Mouse (Mus musculus): ENCODE data around the gene Gsk3a.

The Gsk3a gene

DNA sequence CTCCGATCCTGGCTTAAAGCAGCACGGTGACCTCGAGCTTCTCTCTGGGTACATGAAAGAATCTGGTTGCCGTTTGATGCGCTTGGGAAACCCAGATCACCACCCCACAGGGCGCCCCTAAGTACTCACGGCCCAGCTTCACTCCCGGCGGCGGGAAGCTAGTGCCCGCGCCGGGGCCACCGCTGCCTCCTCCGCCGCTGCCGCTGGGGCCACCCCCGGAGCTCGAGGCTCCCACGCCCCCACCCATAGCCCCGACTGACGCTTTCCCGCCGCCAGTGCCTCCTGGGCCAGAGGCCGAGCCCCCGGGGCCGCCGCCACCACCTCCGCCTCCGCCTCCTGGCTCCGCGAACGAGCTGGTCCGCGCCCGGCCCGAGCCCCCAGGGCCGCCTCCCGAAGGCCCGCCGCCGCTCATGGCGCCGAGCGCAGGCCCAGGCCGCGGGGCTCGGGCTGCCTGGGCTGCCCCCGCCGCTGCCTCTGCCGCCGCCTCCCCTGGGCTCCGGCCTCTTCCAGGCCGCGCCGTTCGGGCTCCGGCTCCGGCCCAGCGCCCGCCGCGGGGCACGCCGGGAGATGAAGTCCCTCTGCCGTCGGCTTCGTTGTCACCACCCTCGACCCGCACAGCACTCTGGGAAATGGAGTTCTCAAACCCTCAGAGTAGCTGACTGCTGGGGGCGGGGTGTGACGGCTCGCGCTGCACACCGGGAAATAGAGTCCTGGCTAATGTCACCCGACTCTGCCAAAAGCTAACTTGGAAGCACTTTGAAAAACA lies at the start of gene Gsk3a:
Gene Gsk3a (minus strand): TSS at position 603 of the 766 bp plus-strand sequence.
- peak; percentile 98 for DNase-seq

DNA sequence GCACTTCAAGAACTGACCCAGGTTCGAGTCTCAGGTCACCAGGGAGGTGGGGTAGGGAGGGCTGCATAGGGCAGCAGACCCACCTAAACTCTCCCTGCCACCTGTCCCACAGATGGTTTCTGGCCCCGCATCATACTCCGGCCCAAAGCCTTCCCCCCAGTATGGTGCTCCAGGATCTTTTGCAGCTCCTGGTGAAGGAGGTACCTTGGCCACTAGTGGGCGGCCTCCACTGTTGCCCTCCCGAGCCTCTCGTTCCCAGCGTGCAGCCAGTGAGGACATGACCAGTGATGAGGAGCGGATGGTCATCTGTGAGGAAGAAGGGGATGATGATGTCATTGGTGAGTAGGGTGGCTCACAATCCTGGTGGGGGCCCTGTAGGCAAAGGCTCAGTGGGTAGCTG lies 49.3 kb upstream of the Gsk3a start:
- DNase-seq: peak; percentile 37

DNA sequence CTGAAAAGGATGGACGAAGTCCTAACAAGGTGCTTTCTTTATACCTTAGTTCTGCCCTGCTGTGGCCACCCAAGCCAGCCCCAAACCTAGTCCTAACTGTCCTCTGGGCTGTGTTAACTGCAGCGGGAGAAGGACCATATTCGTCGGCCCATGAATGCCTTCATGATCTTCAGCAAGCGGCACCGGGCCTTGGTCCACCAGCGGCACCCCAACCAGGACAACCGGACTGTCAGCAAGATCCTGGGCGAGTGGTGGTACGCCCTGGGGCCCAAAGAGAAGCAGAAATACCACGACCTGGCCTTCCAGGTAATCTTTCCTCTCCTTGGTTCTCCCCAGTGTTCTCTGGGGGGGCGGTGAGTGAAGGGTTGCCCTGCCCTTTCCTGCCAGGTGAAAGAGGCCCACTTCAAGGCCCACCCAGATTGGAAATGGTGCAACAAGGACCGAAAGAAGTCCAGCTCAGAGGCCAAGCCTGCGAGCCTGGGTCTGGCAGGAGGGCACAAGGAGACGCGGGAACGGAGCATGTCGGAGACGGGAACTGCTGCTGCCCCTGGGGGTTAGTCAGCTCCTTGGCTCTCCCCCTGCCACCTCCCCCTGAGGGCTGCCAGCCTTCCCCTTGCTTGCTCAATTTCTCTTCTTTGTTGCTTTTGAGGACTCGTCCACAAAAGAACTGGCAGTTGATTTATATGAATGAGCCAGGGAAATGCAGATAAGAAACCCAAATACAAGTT lies 48.0 kb upstream of the Gsk3a start:
- DNase-seq: peak; percentile 33

DNA sequence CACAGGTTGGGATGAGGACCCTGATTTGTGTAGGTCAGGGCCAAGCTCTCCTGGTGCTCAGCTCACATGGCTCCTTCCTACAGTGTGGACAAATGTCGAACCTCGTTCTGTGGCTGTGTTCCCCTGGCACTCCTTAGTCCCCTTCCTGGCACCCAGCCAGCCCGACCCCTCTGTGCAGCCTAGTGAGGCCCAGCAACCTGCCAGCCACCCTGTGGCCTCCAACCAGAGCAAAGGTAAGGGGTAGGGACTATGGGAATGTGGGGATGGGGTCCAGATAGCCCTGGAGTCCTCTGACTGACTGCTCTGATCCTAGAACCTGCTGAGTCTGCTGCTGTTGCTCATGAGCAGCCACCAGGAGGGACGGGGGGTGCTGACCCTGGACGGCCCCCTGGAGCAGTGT lies 47.1 kb upstream of the Gsk3a start:
- peak; percentile 74 for DNase-seq

DNA sequence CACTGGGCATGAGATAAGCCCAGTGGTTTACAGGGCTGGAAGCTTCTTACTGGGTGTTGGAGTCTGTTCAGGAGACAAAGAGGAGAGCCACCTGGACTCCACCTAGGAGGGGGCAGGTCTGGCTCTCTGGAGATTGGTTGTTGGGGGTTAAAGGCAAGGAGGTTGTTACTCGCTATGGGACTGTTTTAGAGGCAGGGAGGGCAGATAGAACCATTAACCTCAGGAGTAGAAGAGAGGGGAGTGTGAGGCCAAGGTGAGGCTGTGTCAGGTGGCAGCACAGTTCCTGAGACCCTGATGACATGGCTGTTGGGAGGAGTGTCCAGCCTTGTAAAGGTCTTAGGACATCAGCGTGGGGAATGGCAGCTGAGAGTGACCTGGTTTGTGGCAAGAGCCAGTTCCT lies 46.5 kb upstream of the Gsk3a start:
- DNase-seq: peak; percentile 48

DNA sequence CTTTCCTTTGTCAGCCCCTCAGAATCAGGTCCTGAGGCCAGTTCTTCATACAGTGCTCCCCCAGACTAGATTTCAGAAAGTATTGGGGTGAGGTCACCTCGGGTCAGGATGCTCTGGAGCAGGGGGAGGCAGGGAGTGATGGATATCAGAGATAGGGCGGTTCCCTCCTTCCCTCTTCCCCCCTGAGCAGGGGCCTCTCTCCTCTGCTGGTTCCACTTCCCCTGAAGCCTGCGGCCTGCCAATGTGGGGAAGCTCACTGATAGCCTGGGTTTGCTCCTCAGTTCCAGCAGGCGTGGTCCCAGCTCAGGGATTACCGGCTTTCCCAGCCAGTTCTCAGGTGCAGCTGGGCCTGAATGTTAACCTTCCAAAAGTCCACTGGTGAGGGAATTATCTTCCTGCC lies 46.0 kb upstream of the Gsk3a start:
- DNase-seq: peak; percentile 60

DNA sequence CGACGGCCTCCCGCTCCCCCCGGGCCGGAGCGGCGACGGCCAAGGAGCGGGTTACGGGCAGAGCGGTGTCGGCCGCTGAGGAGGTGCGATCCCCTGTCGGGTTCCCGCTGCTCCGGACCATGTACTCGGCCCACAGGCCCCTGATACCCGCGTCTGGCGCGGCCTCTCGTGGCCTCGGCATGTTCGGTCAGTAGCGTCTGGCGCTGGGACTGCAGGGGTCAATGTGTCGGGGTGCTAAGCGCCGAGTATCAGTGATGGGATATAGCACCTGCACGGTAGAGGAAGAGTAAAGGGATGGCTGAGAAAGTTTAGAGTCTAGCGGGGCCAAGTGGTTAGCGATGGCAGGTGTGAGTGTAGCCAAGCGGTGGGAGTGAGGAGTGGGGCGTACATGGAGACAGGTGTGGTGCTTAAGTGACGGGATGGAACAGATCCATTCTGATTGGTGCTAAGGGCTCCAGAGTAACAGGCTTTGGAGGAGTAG lies 45.1 kb upstream of the Gsk3a start:
- DNase-seq: peak; percentile 83

DNA sequence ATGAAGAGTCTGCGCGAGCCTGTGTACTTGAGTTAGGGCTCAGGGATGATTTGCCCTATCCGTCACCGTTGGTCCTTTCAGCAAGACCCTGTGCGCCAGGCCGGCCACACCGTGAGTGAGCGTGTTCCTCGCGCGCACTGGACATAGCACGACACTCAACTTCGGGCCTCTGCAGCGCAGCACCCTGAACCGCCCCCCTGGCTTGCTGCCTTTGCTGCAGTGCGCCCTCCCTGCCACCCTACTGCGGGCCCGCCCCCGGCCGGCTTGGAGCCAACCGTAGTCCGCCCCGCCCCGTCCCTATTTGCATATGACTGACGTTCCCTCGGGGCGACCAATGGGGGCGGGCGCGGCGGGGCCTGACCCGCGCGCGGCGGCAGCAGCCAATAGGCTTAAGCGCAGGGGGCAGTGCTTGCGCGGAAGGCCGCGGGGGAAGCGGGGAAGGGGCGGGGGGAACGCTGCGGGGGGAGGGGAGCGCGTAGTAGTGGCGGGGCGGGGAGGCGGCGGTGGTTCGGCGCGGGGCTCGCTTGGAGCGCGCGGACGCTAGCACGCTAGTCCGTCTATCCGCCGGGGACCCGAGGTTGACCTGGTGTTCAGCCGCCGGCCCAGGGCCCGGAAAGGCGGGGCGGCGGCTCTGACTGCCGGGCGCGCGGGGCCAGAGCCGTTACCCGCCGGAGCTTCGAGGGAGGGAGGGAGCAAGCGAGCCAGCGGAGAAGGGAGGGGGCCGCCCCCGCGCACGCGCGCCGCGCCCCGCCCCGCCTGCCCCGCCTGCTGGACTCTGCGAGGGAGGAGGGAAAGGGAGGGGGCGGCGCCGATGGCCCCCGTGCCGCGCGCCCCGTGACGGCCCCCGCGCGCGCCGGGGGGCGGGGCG lies 44.3 kb upstream of the Gsk3a start:
- peak; percentile 98 for DNase-seq

DNA sequence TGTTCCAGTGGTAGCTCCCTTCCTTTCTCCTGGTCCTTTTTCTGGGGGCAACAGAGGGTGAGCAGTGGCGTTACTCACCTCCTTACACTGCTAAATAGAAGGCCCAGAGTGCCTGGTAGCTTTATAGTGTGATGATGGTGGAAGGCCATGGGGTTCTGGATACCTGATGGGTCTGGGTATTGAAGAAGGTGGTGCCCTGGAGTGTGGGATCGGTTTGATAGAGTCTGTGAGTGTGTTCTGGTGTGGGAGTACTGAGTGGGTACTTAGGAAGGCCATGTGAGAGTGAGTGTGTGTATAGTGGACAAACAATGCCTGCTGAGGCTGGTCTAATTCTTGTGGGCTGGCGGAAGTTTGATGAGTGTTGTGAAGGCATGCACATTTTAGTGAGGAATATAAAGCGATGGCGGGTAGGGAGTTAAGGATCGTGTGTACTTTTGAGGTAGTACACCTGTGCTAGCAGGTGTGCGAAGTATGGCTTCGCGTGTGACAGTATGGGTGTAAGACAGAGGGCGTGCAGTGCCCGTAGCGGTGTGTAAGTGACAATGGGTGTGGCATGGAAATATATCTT lies 43.6 kb upstream of the Gsk3a start:
- DNase-seq: peak; percentile 61

DNA sequence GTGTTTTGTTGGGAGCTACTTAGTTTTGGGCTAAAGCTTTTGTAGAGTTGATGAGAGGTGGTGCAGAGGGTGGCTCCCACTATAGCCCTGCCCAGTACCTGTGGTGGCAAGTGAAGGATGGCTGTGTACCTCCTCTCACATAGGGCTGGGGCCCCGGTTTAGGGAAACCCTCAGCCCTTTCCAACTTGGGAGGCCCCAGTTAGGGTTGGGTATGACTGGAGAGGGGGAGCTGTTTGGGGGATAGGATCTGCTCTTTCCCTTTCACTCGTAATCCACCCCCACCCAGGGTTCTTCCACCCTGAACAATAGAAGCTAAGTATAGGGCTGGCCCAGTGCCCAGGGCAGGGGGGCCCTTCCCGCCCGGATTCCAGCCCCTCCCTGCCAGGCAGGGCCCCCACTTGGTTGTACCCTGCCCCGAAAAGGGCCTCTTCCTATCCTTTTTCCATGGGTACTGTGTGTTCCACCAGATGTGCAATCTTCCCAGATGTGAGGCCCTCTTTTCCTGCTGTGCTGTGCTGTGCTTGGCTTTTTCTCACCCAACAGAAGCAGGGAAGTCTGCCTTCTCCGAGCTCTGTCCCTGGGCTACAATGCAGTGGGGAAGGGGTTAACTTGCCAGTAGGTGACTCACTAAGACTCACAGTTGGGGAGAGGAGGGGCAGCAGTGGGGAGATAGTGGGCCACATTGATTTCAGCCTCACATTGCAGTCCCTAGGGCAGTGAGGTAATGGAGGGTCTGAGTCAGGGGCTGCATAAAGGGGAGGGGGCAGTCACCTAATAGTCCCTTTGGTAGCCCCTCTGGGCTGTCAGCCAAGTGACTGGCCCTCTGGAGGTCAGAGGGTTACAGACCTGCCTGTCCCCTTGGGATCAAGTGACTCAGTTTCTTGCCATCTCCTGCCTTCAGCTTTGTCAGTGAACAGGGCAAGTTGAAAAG lies 42.5 kb upstream of the Gsk3a start:
- peak; percentile 83 for DNase-seq

DNA sequence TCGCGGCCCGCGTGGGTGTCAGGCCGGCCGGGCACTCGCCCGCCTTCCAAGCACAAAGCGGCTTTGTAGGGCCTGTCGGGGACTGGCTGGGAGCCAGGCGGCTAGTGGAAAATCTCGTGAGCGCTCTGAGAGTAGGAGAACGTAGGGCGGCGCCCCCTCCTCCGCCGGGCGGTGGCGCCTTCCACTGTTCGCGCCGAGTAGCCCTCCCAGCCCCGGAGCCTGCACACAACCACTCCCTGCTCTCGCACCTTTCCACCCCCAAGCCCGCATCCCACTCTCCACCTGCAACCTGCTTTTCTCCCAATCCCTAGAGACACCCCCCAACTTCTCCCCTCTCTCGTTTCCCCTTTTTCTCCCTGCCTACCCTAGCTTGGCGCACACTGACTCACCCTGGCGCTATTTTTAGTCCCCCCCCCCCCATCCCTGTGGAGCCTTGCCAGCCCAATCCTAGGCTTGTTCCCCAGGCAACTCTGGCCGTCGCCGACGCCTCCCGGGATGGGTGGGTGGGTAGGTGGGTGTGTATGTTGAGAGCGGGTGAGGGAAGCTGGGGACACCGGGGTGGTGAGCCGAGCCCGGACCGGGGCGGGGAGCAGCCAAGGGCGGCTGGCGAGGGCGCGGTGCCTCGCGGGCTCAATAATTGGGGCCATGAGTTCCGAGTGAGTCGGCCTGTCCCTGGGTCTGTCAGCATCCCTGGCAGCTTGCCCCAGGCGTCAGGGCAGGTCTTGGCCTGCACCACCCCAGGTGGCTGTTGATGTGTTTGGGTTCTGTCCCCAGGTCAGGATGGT lies 41.6 kb upstream of the Gsk3a start:
- DNase-seq: peak; percentile 95

DNA sequence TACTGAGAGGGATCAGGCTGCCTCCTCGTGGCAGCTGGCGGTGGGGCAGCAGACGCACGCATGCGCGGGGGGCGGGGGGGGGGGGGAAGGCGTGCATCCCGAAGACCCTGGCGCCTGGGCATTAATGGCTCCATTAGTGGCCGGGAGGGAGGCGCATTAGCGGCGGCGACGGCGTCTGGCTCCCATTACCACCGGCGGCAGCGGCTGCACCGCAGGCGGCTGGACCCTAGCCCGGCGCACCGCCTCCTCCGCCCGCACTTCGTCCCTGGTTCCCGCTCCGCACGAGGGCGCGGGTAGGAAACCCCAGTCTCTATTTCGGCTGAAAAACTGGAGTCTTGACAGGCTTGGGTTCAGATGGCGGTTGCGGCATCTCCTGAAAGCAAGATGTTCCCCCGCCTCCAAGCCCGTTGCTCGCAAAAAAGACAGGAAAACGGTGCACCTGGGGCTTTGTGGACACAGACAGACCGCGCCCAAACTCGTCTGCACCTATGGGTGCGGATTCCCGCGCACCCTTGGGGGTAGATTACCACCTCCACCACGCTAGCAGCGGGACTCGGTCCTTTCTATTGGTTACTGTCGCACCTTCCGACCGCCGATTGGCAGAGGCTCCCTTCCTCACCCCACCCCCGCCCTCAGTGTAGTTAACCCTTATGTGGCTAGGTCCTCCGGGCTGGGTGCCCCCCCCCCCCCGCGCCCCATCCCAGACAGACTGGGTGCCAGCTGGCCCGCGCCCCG lies 40.9 kb upstream of the Gsk3a start:
- peak; percentile 93 for DNase-seq

DNA sequence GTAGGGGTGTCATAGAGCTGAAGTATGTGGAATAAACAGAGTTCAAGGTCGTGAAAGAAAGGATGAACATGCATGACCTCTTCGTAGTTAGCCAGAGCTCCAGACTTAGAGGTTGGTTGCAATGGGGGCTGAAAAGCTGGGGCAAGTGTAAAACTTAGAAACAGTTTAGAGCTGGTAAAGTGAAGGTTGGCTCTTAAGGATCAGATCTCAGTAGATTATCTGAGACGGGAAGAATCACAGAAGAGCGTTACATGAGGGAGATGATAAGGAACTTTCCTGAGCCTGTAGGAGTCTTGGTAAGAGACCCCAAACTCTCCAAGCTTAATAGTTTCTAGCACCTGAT lies 40.3 kb upstream of the Gsk3a start:
- no peak for DNase-seq

DNA sequence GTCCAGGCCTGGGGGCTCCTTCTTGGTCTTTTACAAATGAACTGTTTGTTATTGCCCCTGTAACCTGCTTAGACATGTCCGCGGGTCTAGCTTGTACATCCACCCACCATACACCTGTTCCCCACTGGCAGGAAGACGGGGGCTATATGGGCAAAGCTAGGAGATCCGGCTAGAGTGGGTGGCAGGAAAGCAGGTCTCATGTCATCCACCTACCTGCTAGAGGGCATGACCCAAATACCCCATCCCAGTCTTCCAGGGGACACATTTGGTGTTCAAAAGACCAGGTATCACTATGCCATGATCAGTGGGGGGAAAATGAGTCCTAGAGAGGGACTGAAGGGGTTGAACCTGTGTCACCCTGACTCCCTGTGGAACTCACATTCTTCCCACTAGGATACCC lies 39.8 kb upstream of the Gsk3a start:
- peak; percentile 56 for DNase-seq

DNA sequence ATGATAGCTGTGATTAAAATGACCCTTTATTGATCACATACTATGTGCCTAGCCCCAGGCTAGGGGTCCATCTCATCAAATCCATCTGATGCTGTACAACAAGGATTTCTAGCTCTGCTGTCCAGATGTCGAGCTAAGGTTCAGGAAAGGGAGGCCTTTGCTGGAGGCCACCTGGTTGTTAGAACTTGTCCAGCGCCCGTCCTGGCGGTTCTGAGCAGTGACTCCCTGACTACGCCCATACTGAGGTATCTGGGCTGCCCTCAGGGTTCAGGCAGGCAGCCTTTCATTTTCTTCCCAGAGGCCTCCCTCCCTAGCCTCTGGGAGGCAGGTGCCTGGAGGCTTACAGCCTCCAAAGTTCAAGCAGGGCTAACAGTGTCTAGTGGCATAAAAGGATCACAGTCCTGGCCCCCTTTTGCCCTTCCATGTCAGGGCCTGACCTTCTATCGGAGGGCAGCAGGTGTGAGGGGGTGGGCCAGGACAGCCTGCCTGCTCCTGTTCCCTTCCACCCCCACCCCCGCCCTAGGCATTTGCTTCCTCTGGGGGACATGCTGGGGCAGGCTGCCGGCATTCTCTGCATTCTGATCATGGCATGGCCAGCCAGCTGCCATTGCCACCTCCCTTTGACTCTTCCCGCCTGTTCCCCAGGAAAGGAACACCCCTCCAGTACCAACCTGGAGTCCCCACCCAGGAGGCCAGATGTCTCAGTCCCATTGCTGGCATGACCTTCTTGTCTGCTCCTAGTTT lies 38.1 kb upstream of the Gsk3a start:
- peak; percentile 47 for DNase-seq

DNA sequence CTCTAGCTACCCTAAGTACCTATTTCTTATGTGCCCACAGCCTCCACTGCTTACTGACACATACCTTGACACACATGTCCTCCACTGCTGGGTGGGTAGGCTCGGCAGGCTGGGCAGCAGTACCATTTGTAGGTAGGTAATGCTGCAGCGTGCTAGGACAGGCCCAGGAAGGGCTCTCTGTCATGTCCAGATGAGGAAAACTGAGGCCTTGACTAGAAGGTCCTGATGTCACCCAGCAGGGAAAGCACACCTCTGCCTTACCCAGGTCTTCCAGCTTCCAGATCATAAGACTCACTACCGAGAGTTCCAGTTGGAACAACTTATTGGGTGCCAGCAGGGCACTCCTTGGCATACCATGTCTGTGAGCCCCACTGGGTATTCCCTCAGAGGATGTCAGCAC lies 37.3 kb upstream of the Gsk3a start:
- DNase-seq: no peak

DNA sequence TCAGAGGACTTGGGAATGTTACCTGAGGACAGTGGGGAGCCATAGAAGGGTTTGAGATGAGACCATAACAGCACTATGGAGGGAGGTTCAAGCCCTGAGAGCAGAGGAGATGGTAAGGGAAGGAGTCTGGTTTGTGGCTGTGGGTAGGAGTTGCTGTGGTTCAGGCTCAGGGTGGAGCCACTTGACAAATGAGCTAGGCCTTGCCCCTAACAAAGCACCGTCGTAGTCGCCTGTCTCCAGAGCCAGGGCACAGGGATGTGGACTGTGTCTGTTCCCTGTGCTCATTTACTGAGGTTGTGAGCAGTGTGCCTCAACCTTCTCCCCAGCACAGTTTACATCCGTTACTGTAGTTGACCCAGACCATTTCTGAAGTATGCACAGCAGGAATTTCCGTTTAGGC lies 36.9 kb upstream of the Gsk3a start:
- DNase-seq: no peak

DNA sequence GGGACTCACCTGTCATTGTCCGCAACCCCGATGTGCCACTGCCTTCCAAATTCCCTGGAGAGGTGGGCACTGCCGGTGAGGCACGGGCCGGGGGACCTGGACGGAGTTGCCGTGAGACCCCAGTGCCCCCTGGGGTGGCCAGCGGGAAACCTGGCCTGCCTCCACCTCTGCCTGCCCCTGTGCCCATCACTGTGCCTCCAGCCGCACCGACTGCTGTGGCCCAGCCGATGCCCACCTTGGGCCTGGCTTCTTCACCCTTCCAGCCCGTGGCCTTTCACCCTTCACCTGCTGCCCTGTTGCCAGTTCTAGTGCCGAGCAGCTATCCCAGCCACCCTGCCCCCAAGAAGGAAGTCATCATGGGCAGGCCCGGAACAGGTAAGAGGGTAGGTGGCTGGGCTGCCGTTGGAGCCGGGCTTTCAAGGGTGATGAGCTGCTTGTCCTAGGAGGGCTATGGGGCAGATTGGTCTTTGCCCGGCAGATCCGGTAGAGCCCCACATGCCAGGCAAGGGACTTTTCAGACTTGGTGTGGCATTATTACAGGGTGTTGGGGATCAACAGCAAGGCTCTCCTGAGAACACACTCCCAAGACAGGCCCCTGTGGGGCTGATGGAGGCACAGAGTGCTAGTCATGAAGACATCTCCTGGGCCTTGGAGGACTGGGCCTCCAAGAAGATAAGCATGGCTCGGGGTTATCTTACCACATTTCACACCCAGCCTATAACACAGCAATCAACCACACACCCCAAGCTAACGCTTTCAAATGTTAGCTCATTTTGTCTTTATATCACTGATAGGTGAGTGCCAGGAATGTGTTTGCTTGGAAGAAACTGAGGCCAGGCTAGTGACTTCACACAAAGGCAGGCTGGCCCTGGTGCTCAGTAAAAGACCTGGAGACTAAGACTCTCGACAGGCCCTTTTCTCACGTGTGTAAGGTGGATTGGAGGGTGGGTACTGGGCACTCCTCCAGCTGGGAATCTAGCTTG lies 35.9 kb upstream of the Gsk3a start:
- no peak for DNase-seq
